Comparison of ENCODE assay signal across 19 mouse cellular contexts in the genomic region with DNA sequence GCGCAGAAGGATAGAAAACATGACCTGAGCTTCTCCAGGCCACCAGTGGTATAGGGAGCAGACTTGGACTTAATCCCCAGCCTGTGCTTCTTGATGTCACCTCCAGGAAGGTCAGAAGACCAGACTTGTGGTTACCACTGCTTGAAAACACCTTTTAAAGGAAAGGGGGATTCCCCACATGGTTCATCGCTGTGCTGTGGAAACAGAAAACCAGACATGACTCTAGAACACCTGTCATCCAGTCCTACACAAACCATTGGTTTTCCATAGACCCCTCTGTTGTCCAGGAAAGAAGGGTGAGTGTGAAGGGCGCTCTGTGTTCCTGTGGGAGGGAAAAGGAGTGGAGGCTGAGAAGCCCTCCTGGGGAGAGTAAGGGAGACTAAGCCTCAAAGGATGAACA.
"Had no signal": no experiment of that assay in that cellular context is flagged by ENCODE, and none has a peak within 500 bp of the region (broad histone marks: within the 10 kb centered on the region; RNA-seq: fewer than 3 reads in every experiment).

No protein-coding gene starts in this region.

- H3K4me3 ChIP-seq: kidney, embryonic 15.5 days; left cerebral cortex, adult 2 months; liver, embryonic 13.5 days; midbrain, embryonic 12.5 days; midbrain, embryonic 15.5 days; neural tube, embryonic 13.5 days had no signal

- H3K4me1 ChIP-seq: kidney, embryonic 15.5 days; liver, embryonic 13.5 days; midbrain, embryonic 12.5 days; midbrain, embryonic 15.5 days; neural tube, embryonic 13.5 days had no signal

- DNase-seq: kidney, adult 8-10 months; kidney, postnatal 10 days; kidney, postnatal 36 days; layer of hippocampus, postnatal 36 days; liver, embryonic 13.5 days; lung, adult 2 months; lung, postnatal 14 days; lung, postnatal 4 days; right cerebral cortex, adult 18-20 months; right cerebral cortex, postnatal 14 days; right cerebral cortex, postnatal 4 days; spleen, adult 18-20 months; thymus, adult 18-20 months; thymus, postnatal 36 days had no signal

- H3K27ac ChIP-seq: kidney, embryonic 15.5 days; left cerebral cortex, adult 2 months; liver, embryonic 13.5 days; midbrain, embryonic 12.5 days; midbrain, embryonic 15.5 days; neural tube, embryonic 13.5 days had no signal

- ATAC-seq: midbrain, embryonic 15.5 days had no signal

- H3K36me3 ChIP-seq: kidney, embryonic 15.5 days; liver, embryonic 13.5 days; midbrain, embryonic 12.5 days; midbrain, embryonic 15.5 days; neural tube, embryonic 13.5 days had no signal

- H3K9me3 ChIP-seq: kidney, embryonic 15.5 days; liver, embryonic 13.5 days; midbrain, embryonic 12.5 days; midbrain, embryonic 15.5 days; neural tube, embryonic 13.5 days had no signal

- H3K27me3 ChIP-seq: kidney, embryonic 15.5 days; liver, embryonic 13.5 days; midbrain, embryonic 12.5 days; midbrain, embryonic 15.5 days; neural tube, embryonic 13.5 days had no signal
